Mouse (Mus musculus): ENCODE measurements around the gene Arntl.
A peak's percentile ranks its signal among the peaks of the same experiment; 100 is the strongest.

Gene Arntl

GRCm38 (mm10) chr7:113210441-113210840 is 3.2 kb downstream of the Arntl start:
- peak; percentile 25 to 51 for DNase-seq

- DNase-seq: no peak
Measured at GRCm38 (mm10) chr7:113214245-113215169, 7.2 kb downstream of the Arntl start.

DNA sequence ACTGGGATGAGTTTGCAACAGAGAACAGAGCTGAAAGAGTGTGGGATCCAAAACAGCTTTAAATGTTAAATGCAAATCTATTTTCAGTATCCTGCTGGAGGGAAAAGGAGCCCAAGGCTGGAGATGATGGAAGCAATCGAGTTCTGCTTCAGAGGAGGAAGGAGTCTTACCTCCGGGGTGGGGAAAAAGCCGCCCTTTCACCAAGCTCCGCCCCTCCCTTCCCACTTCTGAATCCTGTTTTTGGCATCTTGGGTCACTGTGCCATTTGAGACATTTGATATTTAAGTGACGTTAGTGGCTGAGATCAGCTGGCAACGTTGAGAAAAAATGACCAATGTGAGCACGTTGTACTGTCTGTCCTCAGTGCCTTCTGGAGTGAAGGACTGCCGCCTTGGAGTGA is 8.9 kb downstream of the Arntl start:
- peak in 1 of 2 experiments; percentile 26 for DNase-seq

DNA sequence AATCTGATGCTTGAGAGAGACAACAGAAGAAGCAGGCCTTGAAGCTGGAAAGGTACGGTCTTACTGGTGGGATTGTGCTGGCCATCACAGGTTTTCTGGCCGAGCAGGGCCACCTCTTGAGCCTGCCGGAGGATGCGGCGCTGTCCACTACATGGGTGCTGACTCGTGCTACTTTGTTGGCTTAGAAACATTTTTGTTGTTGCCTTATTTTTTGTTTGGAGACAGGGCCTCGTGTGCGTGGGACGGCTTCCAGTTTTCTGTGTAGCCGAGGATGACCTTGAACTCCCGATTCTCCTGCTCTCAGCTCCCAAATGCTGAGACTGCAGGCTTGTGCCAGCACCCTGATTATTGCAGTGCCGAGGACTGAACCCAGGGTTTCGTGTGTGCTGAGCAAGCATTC is 12.2 kb downstream of the Arntl start:
- peak in 1 of 2 experiments; percentile 23 for DNase-seq

DNA sequence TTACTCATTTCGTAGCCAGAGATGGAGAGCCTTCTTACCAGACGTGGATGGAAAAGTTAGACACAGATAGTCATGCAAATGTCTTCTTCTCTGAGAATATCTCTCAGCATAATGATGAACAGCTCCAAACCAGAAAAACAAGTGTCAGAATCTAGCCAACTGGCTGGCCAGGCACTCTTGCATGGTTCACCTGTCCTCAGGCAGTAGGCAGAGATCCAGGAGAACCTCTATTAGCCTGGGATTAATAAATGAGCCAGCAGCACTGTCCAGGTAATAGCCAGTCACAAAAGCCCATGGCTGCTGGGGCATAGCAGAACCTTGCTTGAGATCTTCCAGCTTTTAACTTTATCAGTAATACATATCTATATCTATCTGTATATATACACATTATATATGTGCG is 12.6 kb downstream of the Arntl start:
- DNase-seq: no peak

GRCm38 (mm10) chr7:113220691-113221238 is 13.5 kb downstream of the Arntl start:
- no peak for DNase-seq

DNA sequence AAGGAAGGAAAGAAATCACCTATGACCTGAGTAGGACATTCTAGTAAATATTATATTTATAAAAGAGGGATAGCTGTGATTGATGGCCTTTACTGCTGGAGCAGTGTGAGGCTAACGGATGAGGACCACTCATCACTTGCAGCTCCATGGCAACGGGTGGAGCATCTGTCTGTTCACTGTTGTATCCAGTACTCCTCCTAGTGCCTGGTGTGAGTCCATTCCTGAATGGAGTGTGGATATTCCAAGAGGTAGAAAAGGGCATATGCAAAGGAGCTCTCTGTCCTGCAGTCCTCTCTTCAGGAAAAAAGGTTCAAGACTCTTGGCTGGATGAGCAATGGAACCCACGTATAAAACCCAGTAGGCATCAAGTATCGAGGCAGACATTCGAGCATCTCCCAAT is 15.6 kb downstream of the Arntl start:
- no peak for DNase-seq

DNA sequence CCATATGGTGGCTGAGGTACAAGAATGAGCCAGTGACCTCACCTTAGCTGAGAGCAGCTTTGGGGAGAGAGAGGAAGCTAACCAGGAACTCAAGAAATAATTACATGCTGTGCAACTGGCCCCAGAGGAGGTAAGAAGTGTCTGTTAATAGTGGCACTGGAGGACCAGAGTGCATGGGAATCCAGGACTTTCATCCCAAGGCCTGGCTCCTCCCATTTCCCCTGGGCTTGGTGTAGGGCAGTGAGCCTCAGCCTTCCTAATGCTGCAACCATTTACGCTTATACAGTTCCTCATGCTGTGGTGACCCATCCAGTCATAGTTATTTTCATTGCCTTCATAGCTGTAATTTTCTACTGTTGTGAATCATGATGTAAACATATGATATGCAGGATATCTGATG is 17.4 kb downstream of the Arntl start:
- DNase-seq: no peak

- no peak for DNase-seq
Measured at GRCm38 (mm10) chr7:113228498-113228897, 21.2 kb downstream of the Arntl start.

GRCm38 (mm10) chr7:113236135-113236534 is 28.9 kb downstream of the Arntl start:
- no peak for DNase-seq

DNA sequence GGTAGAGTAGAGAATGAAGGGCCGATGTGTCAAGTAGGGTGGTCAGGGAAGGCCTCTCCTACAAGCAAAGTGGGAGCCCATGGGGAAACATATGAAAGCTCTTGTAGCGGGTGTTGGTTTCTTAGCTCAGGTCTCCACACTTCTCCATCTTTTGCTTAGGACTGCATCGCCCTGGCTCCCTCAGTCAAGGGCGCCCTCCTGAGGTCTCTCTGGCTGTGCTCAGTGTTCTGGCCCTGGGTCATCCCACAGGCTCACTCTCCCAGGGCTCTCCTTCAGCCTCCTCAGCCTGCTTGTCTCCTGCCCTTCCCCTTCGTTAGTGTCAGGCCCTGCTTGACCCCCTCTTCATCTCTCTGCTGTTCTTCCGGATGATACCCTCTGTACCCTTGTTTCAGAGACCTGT is 31.1 kb downstream of the Arntl start:
- DNase-seq: no peak

- peak; percentile 28 to 57 for DNase-seq
Measured at GRCm38 (mm10) chr7:113239448-113240130, 32.3 kb downstream of the Arntl start.

- peak; percentile 39 to 46 for DNase-seq
Measured at GRCm38 (mm10) chr7:113240438-113240837, 33.2 kb downstream of the Arntl start.

DNA sequence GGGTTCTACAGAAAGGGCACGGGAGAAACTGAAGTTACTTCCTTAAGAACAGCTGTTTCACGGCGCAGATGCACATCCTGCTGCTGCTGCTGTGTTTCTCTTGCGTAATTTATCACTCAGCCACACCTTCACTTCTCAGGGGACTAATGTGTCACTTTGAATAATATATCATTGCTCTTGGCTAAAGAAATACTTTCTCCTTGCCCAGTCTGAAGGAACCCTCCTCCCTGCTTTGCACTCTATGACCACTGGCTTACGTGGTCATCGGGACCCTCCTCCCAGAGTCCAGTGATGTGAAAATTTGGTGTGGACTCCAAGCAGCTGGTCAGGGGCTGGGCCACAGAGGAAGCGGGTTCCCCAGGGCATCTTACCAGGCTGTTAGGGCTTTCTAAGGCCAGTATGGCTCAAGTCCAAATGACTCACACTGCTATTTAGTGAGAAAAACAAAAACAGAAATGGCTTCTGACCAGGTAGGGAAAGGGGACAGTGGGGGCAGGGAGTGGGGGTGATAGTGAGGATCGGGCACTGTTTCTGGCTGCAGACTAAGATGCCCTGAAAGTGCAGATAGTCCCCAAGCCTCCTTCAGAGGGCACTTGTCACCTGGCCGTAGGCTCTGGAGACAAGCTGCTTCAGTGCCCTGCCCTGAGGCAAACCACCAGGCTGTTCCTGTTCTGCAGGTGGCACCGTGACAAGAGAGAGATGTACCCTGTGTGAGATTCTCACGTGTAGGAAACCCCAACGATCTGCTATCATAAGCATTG is 34.8 kb downstream of the Arntl start:
- DNase-seq: no peak

DNA sequence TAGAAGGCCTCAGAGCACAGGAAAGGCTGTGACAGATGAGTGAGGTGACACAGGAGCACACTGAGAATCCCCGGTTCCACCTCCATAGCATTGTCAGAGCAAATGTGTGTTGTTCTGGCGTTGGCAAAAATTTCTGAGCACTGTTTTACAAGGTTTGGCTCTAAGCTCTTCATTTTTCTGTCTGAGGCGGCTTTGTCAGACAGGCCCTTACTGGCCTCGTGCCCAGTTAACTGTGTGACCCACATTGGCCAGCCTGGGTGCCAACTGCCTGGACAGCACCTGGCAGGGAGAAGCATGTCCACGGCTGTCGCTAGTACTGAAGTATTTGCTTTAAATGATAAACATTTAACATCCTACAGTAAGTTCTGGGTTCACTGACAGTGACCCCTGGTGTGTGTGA is 35.4 kb downstream of the Arntl start:
- DNase-seq: peak; percentile 30 to 70

DNA sequence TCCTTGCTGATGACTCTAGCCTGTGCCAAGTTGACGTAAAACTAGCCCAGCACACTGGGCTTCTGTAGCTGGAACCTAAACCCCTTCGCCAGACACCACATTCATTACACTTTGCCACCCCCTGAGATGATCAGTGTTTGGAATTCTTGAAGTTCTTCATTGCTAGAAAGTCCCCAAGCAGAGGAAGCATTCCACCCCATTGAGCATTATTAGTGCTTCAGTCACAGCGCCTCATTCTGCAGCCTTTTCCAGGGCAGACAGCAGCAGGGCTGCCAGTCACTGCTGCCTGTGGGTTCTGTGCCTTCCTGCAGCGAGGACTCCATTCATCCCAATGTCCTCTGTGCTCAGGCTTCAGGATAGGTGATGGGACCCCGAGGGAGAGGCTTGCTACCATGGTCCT is 37.9 kb downstream of the Arntl start:
- DNase-seq: no peak

GRCm38 (mm10) chr7:113246512-113246911 is 39.2 kb downstream of the Arntl start:
- DNase-seq: no peak

GRCm38 (mm10) chr7:113247167-113247566 is 39.9 kb downstream of the Arntl start:
- no peak for DNase-seq

DNA sequence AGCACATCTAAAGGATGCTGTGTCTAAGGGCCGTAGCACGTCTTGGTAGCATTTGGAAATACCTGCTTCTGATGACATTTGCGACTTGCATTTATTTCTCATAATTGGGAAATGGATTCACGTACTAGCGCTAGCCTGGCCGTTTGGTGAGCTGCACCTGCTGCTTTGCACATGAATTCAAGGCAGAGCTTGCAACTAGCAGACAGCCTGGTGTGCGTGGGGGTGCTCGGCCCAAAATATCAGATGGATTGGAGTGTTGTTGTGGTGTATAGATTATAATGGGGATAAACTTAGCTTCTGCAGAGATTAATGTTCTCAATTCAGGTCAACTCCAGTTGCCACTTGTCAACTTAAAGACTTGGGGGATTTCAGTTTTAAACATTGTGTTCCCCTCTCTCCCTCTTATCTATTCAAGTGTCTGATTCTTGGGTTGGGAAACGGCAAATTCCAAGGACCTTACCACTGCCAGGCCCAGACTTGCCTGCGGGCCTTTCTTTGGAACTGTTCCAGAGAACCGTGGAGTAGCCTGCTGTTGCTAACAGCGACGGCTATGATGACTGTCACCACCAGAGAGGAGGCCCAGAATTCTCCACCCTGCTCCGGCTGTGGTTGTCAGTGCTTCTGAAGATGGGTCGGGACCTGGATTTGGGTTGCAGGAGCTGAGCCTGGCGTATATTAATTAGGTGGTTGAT is 42.0 kb downstream of the Arntl start:
- peak; percentile 61 to 76 for DNase-seq

DNA sequence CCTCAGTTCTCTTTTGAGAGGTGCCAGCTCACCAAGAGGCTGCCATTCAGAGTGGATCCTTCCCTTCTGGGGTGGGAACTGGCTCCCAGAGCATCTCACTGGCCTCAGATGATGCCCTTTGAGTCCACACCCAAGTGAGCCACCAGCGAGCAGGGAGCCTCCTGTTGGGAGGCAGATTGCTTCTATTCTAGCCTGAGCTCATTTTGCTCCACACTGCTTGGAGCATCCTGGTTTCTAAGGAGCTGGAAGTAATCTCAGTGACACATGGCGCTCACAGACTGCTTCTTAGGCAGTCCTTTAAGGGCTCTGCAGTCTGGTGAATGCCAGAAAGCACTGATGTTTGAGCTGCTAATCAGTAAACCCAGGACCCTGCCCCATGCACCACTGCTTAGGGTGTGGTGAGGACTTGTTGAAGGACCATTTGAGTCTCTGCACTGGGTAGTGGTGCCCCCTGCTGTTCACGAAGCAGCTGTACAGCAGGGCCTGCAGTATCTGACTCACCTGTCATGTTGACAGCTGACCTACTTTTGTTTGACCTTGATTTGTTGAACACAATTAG is 43.2 kb downstream of the Arntl start:
- peak; percentile 39 to 57 for DNase-seq

DNA sequence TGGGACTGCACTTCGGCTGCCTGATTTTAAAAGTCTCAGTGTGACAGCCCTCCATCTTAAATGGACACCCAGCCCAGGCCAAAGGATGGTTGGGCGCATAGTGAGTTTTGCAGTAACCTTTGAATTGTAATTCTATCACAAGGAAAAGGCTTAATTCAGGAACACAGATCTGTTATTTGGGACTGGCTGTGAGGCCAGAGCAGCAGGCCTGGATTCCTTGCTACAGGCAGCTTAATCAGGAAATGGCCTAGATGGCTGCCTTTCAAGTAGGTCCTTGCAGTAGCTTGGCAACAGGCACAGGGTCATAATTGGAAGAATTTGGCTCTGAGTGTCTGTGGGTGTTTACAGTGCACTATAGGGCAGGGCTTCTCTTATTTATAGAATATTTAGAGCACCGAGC is 43.7 kb downstream of the Arntl start:
- peak; percentile 56 to 70 for DNase-seq

- no peak for DNase-seq
Measured at GRCm38 (mm10) chr7:113251554-113251953, 44.3 kb downstream of the Arntl start.
